Mouse (Mus musculus) macrophage (primary cell): ENCODE measurements around the gene Fmc1. TPM values are rescaled to one million over a fixed set of nuclear protein-coding genes. Genes with fewer than 3 reads are reported as not detected.
A peak's percentile ranks its signal among the peaks of the same experiment; 100 is the strongest.
"Not testable (repeated sequence)": the region's sequence is repeated elsewhere in the genome, so short reads cannot be mapped to it uniquely, and the experiment has no call there.

Source experiments
- H3K27ac ChIP-seq: fragments of 350-480 bp; formaldehyde crosslinking; 2 replicates; pipeline ENCODE4 v1.9.0; 2021
- H3K36me3 ChIP-seq: fragments of 350-480 bp; formaldehyde crosslinking; 2 replicates; pipeline ENCODE4 v1.9.0; 2021; ENCODE audit errors: inconsistent target
- H3K4me3 ChIP-seq: fragments of 350-480 bp; formaldehyde crosslinking; 2 replicates; pipeline ENCODE4 v1.9.0; 2021; ENCODE audit errors: inconsistent target
- H3K79me2 ChIP-seq: fragments of 350-480 bp; formaldehyde crosslinking; 2 replicates; pipeline ENCODE4 v1.9.0; 2021; ENCODE audit errors: inconsistent target
- WGBS: methylation state at CpG from one replicate; pipeline ENCODE4 v1.1.7; 2026; ENCODE audit warnings: inconsistent platforms; ENCODE audit not compliant: missing documents; 5-methylcytosine and 5-hydroxymethylcytosine counted together
- polyA plus RNA-seq: library from polyadenylated mRNA; stranded (reverse); fragments of 250-400 nt; gene quantifications from 3 replicates; pipeline ENCODE4 v1.2.4, GENCODE M21; 2018; ENCODE audit warnings: inconsistent platforms
- total RNA-seq, 78 experiments: library from RNA; depleted of rRNA; stranded (reverse); fragments of 250-400 nt; gene quantifications; 1 replicate in 9 of 78; 2 replicates in 24 of 78; 3 replicates in 43 of 78; 4 replicates in 2 of 78; pipeline ENCODE4 v1.2.4; 2018; ENCODE audit warnings: inconsistent platforms in 56 of 78

Gene Fmc1
- total RNA-seq (2018; cell fraction: chromatin; rRNA removed), result 1 to 10 TPM in 5 of 26 experiments, not detected in 21; 2.4 to 3.5 (median 3.3) TPM
- total RNA-seq (2018; cell fraction: cytosol; rRNA removed), result 10 to 100 TPM in 10 of 26 experiments, 1 to 10 TPM in 16; 5.2 to 15.2 (median 8.9) TPM
- total RNA-seq (2018; cell fraction: nucleus; rRNA removed), result 1 to 10 TPM in 9 of 26 experiments, not detected in 17; 1.8 to 5.5 (median 3.1) TPM
- polyA plus RNA-seq, result 2.8 to 13.1 TPM (median 8.6 TPM) in 3 replicates

DNA sequence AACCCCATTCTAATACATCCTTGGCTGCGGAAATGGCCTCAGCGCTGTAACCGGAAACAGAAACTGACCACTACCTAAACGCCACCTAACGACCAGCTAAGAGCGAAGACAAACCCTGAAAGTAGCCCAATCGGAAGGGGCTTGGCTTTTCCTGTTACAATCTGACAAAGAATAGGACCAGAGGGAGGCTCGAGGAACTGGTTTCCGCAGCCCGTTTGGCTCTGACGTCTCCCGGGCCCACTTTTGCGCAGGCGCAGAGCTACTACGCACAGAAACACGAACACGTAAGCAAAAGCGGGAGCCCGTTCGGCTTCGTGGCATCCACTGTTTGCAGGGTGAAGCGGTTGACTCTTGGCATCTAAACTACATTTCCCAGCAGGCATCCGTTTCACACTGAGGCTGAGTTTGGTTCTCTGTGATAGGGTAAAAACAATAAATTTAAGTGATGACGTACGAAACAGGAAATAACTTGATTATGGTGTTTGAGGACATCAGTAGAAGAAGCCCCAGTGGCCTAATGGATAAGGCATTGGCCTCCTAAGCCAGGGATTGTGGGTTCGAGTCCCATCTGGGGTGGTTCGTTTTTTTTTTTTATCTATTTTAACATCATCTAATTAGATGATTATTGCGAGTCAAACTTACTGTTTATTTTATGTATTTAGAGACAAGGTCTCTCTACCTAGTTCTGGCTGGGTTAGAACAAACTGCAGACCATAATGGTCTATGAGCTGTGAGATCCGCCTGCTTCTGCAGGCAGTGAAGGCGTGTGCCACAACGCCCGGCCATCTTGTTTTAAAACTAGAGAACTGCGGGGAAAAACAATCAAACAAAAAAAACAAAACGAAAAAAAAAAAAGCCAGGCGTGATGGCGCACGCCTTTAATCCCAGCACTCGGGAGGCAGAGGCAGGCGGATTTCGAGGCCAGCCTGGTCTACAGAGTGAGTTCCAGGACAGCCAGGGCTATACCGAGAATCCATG is at the start of gene Fmc1:
TSS of gene Fmc1 (plus strand) at position 75 of the 978 bp plus-strand sequence.
- no peaks in the 10 kb centered on the region for H3K79me2 ChIP-seq
- WGBS, result 3% methylated on average over 41 of the region's 41 CpGs
- H3K36me3 ChIP-seq, result no peaks in the 10 kb centered on the region
- H3K4me3 ChIP-seq, result peak within 1 kb of the TSS; percentile 81
- H3K27ac ChIP-seq, result peak within 1 kb of the TSS; percentile 96

DNA sequence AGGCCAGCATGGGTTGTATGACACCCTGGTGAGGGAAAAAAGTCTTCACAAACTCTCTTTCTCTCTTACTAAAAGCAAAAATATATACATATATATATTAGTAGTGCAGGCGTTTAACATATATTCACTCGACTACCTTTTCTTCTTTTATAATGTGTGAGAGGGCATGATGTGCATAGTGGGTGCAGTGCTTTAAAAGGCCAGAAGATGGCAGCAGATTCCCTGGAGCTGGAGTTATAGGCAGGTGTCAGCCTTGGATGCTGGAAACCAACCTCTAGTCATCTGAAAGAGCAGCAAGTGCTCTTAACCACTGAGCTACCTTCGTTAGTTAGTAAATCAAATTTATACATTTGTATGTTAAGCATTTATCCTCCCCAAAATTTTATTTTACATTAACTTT is 40.8 kb upstream of the Fmc1 start:
- Histone ChIP-seq H3K27ac (no peak overlapping the region), H3K36me3 (peaks cover 17% of the 10 kb centered on the region), H3K79me2 (no peaks in the 10 kb centered on the region), H3K4me3 (no peak overlapping the region)
- 92% methylated on average over 3 of the region's 3 CpGs for WGBS

DNA sequence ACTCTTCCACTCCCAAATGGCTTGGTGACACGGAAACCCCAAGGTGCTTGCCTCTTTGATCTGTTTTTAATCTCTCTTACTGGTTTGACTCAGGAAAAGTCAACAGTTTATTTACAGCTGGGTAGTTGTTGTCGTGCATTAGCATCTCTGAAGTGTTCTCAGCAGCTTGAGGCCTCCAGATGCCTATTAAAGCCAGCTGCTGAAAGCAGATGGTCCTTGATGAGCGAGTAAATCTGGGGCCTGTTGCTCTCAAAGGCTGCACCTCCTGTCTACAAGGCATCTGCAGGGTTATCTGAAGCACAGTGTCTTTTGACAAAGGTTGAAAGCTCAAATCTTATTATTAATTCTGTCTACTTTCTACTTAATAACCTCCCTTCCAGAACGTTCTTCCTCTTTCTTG is 37.7 kb upstream of the Fmc1 start:
- no peak overlapping the region for H3K4me3 ChIP-seq

DNA sequence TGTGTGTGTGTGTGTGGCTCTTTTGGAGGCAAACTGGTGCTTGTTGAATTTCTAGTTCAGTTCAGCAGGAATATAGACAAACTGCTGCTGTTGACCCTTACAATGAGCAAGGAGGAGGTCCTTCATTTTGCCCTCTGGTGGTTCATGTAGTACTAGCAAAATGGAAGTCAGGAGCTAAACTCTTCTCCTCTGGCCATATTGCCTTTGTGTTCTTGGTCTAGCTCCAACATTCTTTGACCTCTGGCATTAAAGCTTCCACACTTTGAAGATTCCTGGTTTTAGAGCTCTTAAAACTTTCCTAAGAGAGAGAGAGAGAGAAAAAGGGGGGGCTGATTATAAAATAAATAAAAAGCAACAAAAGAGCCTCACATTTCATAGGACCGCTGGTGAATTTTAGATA is 21.2 kb upstream of the Fmc1 start:
- Histone ChIP-seq H3K27ac (no peak overlapping the region), H3K36me3 (no peaks in the 10 kb centered on the region)
- 80% methylated on average over 1 of the region's 1 CpGs for WGBS

More for the DNA sequence above, 37.7 kb upstream of the Fmc1 start:
- Histone ChIP-seq H3K27ac (no peak overlapping the region), H3K36me3 (peaks cover 24% of the 10 kb centered on the region), H3K79me2 (no peaks in the 10 kb centered on the region)
- WGBS, result 98% methylated on average over 4 of the region's 4 CpGs

GRCm38 (mm10) chr6:38512830-38513229 is 20.5 kb upstream of the Fmc1 start:
- no peaks in the 10 kb centered on the region for H3K36me3 ChIP-seq
- H3K79me2 ChIP-seq, result no peaks in the 10 kb centered on the region
- no peak overlapping the region for H3K27ac ChIP-seq
- no peak overlapping the region for H3K4me3 ChIP-seq

More for the DNA sequence above, 21.2 kb upstream of the Fmc1 start:
- Histone ChIP-seq H3K79me2 (no peaks in the 10 kb centered on the region), H3K4me3 (no peak overlapping the region)

DNA sequence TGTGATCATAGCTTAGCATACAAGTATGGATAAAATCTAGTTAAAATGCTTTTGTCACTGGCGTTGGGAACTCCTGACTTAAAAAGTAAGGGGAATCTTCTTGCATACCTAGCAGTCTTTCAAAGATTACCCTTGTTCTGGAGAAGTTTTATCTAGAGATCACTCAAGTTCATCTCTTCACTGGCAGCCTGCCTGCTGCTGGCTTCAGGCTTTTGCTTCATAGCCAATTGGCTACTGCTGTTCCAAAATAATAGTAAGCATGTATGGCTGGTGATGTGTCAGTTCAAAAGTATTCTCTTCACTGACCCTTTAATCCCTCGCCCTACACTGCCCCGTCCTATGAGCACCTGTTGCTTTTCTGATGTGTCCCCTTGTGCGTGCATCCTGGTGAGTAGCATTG is 18.1 kb upstream of the Fmc1 start:
- 98% methylated on average over 4 of the region's 4 CpGs for WGBS
- Histone ChIP-seq H3K79me2 (no peaks in the 10 kb centered on the region), H3K36me3 (no peaks in the 10 kb centered on the region), H3K4me3 (no peak overlapping the region), H3K27ac (no peak overlapping the region)

- Histone ChIP-seq H3K79me2 (no peaks in the 10 kb centered on the region), H3K36me3 (no peaks in the 10 kb centered on the region), H3K27ac (no peak overlapping the region), H3K4me3 (no peak overlapping the region)
- WGBS, result 46% methylated on average over 8 of the region's 8 CpGs
Measured at GRCm38 (mm10) chr6:38523851-38524250, 9.5 kb upstream of the Fmc1 start.

GRCm38 (mm10) chr6:38531211-38531820 is 2.0 kb upstream of the Fmc1 start:
- Histone ChIP-seq H3K36me3 (no peaks in the 10 kb centered on the region), H3K4me3 (no peak overlapping the region), H3K27ac (peak overlapping the region; percentile 24; the same call in 1 of the 2 replicates), H3K79me2 (no peaks in the 10 kb centered on the region)
- 39% methylated on average over 5 of the region's 5 CpGs for WGBS

GRCm38 (mm10) chr6:38532500-38533420 is 542 bp upstream of the Fmc1 start:
- peak overlapping the region; percentile 81 for H3K4me3 ChIP-seq
- H3K27ac ChIP-seq, result peak overlapping the region; percentile 96
- H3K79me2 ChIP-seq, result no peaks in the 10 kb centered on the region
- WGBS, result 3% methylated on average over 25 of the region's 25 CpGs
- no peaks in the 10 kb centered on the region for H3K36me3 ChIP-seq

GRCm38 (mm10) chr6:38534640-38535365 is 1.5 kb downstream of the Fmc1 start:
- Histone ChIP-seq H3K27ac (peak overlapping the region; percentile 96), H3K4me3 (peak overlapping the region; percentile 81), H3K79me2 (no peaks in the 10 kb centered on the region), H3K36me3 (no peaks in the 10 kb centered on the region)
- WGBS, result under 1% methylated on average over 45 of the region's 53 CpGs

DNA sequence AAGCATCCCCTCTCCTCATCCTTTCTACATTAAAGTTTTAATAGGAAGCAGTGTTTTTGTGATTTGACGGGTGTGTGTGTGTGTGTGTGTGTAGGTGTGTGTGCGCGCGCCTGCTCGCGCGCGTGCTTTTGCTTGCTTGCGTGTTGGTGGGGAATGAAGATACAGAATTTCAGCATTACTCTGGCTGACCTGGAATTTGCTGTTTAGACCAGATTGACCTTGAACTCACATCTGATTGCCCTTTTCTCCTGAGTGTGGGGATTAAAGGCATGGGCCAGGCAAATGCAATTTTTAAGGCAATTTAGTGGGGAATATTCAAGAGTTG is 2.0 kb downstream of the Fmc1 start:
- 4% methylated on average over 9 of the region's 9 CpGs for WGBS
- H3K79me2 ChIP-seq, result no peaks in the 10 kb centered on the region
- H3K27ac ChIP-seq, result peak overlapping the region; percentile 32; the same call in 1 of the 2 replicates

GRCm38 (mm10) chr6:38535788-38536187 is 2.5 kb downstream of the Fmc1 start:
- no peaks in the 10 kb centered on the region for H3K36me3 ChIP-seq
- no peaks in the 10 kb centered on the region for H3K79me2 ChIP-seq
- WGBS, result 67% methylated on average over 1 of the region's 1 CpGs
- H3K4me3 ChIP-seq, result peak overlapping the region; percentile 81; the same call in 1 of the 2 replicates
- H3K27ac ChIP-seq, result no peak overlapping the region

More for the DNA sequence above, 2.0 kb downstream of the Fmc1 start:
- Histone ChIP-seq H3K4me3 (peak overlapping the region; percentile 81), H3K36me3 (no peaks in the 10 kb centered on the region)

GRCm38 (mm10) chr6:38544141-38544540 is 10.8 kb downstream of the Fmc1 start:
- H3K4me3 ChIP-seq, H3K27ac ChIP-seq, H3K36me3 ChIP-seq, H3K79me2 ChIP-seq: not testable (repeated sequence)
- 81% methylated on average over 2 of the region's 5 CpGs for WGBS
